Mouse (Mus musculus): ENCODE results near the gene Csnk2a1. TPM values are rescaled to one million over a fixed set of nuclear protein-coding genes. Genes with fewer than 3 reads are reported as not detected.
"Not testable (repeated sequence)": the region's sequence is repeated elsewhere in the genome, so short reads cannot be mapped to it uniquely, and the experiment has no call there.

The Csnk2a1 gene
- total and polyA plus RNA-seq, 2 experiments from 2014 or later, result 109 to 119 TPM

- Histone ChIP-seq H3K9me3 (ENCODE audit: low read length) (no peaks in the 10 kb centered on the region), H3K4me3 (ENCODE audit: low read length) (no peak overlapping the region), H3K9ac (replicated peaks; ENCODE audit: low read length) (no peak overlapping the region), H3K4me2 (ENCODE audit: low read depth, low read length) (no peak overlapping the region), H3K36me3 (ENCODE audit: insufficient read depth, low read length) (no peaks in the 10 kb centered on the region), H3K4me1 (ENCODE audit: insufficient read depth, low read length) (no peaks in the 10 kb centered on the region), H3K27ac (no peak overlapping the region), H3K27me3 (ENCODE audit: insufficient read depth, low read length) (no peaks in the 10 kb centered on the region)
- 48% methylated on average over 10 of the region's 10 CpGs for WGBS
- peak; percentile 92 for TF ChIP-seq CTCF (IDR thresholded peaks at IDR 0.05; ENCODE audit: low read depth)
- DNase-seq (ENCODE audit: low spot score) (peak; percentile 91), ATAC-seq (peak; percentile 90)
Observed at GRCm38 (mm10) chr2:152197301-152197712, 29.3 kb upstream of the Csnk2a1 start.

- not testable (repeated sequence) for H3K9ac ChIP-seq (replicated peaks; ENCODE audit: low read length); H3K4me3 ChIP-seq (ENCODE audit: low read length); ATAC-seq; H3K4me2 ChIP-seq (ENCODE audit: low read depth, low read length); H3K27ac ChIP-seq; H3K9me3 ChIP-seq (ENCODE audit: low read length); DNase-seq (ENCODE audit: low spot score); H3K27me3 ChIP-seq (ENCODE audit: insufficient read depth, low read length); H3K4me1 ChIP-seq (ENCODE audit: insufficient read depth, low read length); H3K36me3 ChIP-seq (ENCODE audit: insufficient read depth, low read length)
- WGBS, result 93% methylated on average over 7 of the region's 9 CpGs
Observed at GRCm38 (mm10) chr2:152206139-152206538, 20.5 kb upstream of the Csnk2a1 start.

GRCm38 (mm10) chr2:152211871-152212270, 14.8 kb upstream of the Csnk2a1 start:
- no peaks in the 10 kb centered on the region for H3K9me3 ChIP-seq (ENCODE audit: low read length)
- 89% methylated on average over 3 of the region's 3 CpGs for WGBS
- H3K4me2 ChIP-seq (ENCODE audit: low read depth, low read length), result no peak overlapping the region
- no peaks in the 10 kb centered on the region for H3K27me3 ChIP-seq (ENCODE audit: insufficient read depth, low read length)
- H3K9ac ChIP-seq (replicated peaks; ENCODE audit: low read length), result no peak overlapping the region
- H3K36me3 ChIP-seq (ENCODE audit: insufficient read depth, low read length), result no peaks in the 10 kb centered on the region
- H3K4me1 ChIP-seq (ENCODE audit: insufficient read depth, low read length), result no peaks in the 10 kb centered on the region
- ATAC-seq (no peak), DNase-seq (ENCODE audit: low spot score) (no peak)
- no peak for TF ChIP-seq CTCF (IDR thresholded peaks at IDR 0.05; ENCODE audit: low read depth)
- H3K27ac ChIP-seq, result no peak overlapping the region
- no peak overlapping the region for H3K4me3 ChIP-seq (ENCODE audit: low read length)

GRCm38 (mm10) chr2:152216975-152217374, 9.7 kb upstream of the Csnk2a1 start:
- Histone ChIP-seq H3K27ac (no peak overlapping the region), H3K9ac (replicated peaks; ENCODE audit: low read length) (no peak overlapping the region), H3K27me3 (ENCODE audit: insufficient read depth, low read length) (no peaks in the 10 kb centered on the region), H3K4me1 (ENCODE audit: insufficient read depth, low read length) (no peaks in the 10 kb centered on the region), H3K4me2 (ENCODE audit: low read depth, low read length) (no peak overlapping the region), H3K36me3 (ENCODE audit: insufficient read depth, low read length) (no peaks in the 10 kb centered on the region), H3K9me3 (ENCODE audit: low read length) (no peaks in the 10 kb centered on the region), H3K4me3 (ENCODE audit: low read length) (no peak overlapping the region)
- no peak for TF ChIP-seq CTCF (IDR thresholded peaks at IDR 0.05; ENCODE audit: low read depth)
- ATAC-seq (no peak), DNase-seq (ENCODE audit: low spot score) (no peak)
- WGBS, result 82% methylated on average over 1 of the region's 1 CpGs

- Histone ChIP-seq H3K4me1 (ENCODE audit: insufficient read depth, low read length) (peaks cover 9% of the 10 kb centered on the region; the same call in 1 of the 2 replicates), H3K27ac (no peak overlapping the region), H3K9me3 (ENCODE audit: low read length) (no peaks in the 10 kb centered on the region), H3K27me3 (ENCODE audit: insufficient read depth, low read length) (no peaks in the 10 kb centered on the region), H3K9ac (replicated peaks; ENCODE audit: low read length) (no peak overlapping the region), H3K4me2 (ENCODE audit: low read depth, low read length) (no peak overlapping the region), H3K36me3 (ENCODE audit: insufficient read depth, low read length) (no peaks in the 10 kb centered on the region), H3K4me3 (ENCODE audit: low read length) (no peak overlapping the region)
- DNase-seq (ENCODE audit: low spot score) (no peak), ATAC-seq (no peak)
- 68% methylated on average over 8 of the region's 8 CpGs for WGBS
- no peak for TF ChIP-seq CTCF (IDR thresholded peaks at IDR 0.05; ENCODE audit: low read depth)
Observed at GRCm38 (mm10) chr2:152223521-152224300, 2.9 kb upstream of the Csnk2a1 start.

GRCm38 (mm10) chr2:152225536-152225935, 1.1 kb upstream of the Csnk2a1 start:
- Histone ChIP-seq H3K27me3 (ENCODE audit: insufficient read depth, low read length) (no peaks in the 10 kb centered on the region), H3K36me3 (ENCODE audit: insufficient read depth, low read length) (no peaks in the 10 kb centered on the region), H3K27ac (peak overlapping the region; percentile 97; the same call in 1 of the 2 replicates), H3K4me3 (ENCODE audit: low read length) (no peak overlapping the region), H3K4me2 (ENCODE audit: low read depth, low read length) (no peak overlapping the region), H3K9ac (replicated peaks; ENCODE audit: low read length) (no peak overlapping the region), H3K9me3 (ENCODE audit: low read length) (no peaks in the 10 kb centered on the region), H3K4me1 (ENCODE audit: insufficient read depth, low read length) (peaks cover 9% of the 10 kb centered on the region; the same call in 1 of the 2 replicates)
- no peak for TF ChIP-seq CTCF (IDR thresholded peaks at IDR 0.05; ENCODE audit: low read depth)
- no peak for ATAC-seq
- DNase-seq (ENCODE audit: low spot score), result no peak
- WGBS, result 79% methylated on average over 7 of the region's 7 CpGs

GRCm38 (mm10) chr2:152227051-152227481, 427 bp downstream of the Csnk2a1 start:
- DNase-seq (ENCODE audit: low spot score) (peak; percentile 65), ATAC-seq (peak; percentile 84)
- H3K36me3 ChIP-seq (ENCODE audit: insufficient read depth, low read length), result no peaks in the 10 kb centered on the region
- TF ChIP-seq CTCF (IDR thresholded peaks at IDR 0.05; ENCODE audit: low read depth), result no peak
- H3K9ac ChIP-seq (replicated peaks; ENCODE audit: low read length), result peak overlapping the region; percentile 96
- peak overlapping the region; percentile 97 for H3K27ac ChIP-seq
- H3K9me3 ChIP-seq (ENCODE audit: low read length), result no peaks in the 10 kb centered on the region
- peaks cover 9% of the 10 kb centered on the region; the same call in 1 of the 2 replicates for H3K4me1 ChIP-seq (ENCODE audit: insufficient read depth, low read length)
- no peaks in the 10 kb centered on the region for H3K27me3 ChIP-seq (ENCODE audit: insufficient read depth, low read length)
- H3K4me3 ChIP-seq (ENCODE audit: low read length), result peak overlapping the region; percentile 86
- peak overlapping the region; percentile 71 for H3K4me2 ChIP-seq (ENCODE audit: low read depth, low read length)
- under 1% methylated on average over 38 of the region's 38 CpGs for WGBS

Measured in hindbrain, postnatal 0 days (tissue).